Mouse (Mus musculus): ENCODE measurements around the gene Gm42372. TPM values are rescaled to one million over a fixed set of nuclear protein-coding genes. Genes with fewer than 3 reads are reported as not detected.

Gene Gm42372
- total RNA-seq, 2 experiments from 2014 or later, result not detected

- peak; percentile 66 for DNase-seq (ENCODE audit: low spot score)
- intact Hi-C loops (cut with DNase I), result no loop called here
These were observed 16.8 kb downstream of the Gm42372 start for GRCm38 (mm10) chr7:16999650-17000049.

GRCm38 (mm10) chr7:17002375-17003195, 19.7 kb downstream of the Gm42372 start:
- DNase-seq (ENCODE audit: low spot score), result no peak
- intact Hi-C loops (cut with DNase I), result loop anchor here (1.0 to 2.0 kb wide), 4 partner anchors 48 to 70 kb away; no protein-coding TSS in a partner anchor

- no peak for DNase-seq (ENCODE audit: low spot score)
- intact Hi-C loops (cut with DNase I), result loop anchor here (2.0 kb wide), 1 partner anchor 47 kb away; no protein-coding TSS in a partner anchor
These were observed 20.5 kb downstream of the Gm42372 start for GRCm38 (mm10) chr7:17003230-17003960.

GRCm38 (mm10) chr7:17004716-17005115, 21.8 kb downstream of the Gm42372 start:
- DNase-seq (ENCODE audit: low spot score), result no peak
- intact Hi-C loops (cut with DNase I), result no loop called here

GRCm38 (mm10) chr7:17007300-17007699, 24.4 kb downstream of the Gm42372 start:
- intact Hi-C loops (cut with DNase I), result no loop called here
- no peak for DNase-seq (ENCODE audit: low spot score)

GRCm38 (mm10) chr7:17009326-17010009, 26.6 kb downstream of the Gm42372 start:
- intact Hi-C loops (cut with DNase I), result no loop called here
- DNase-seq (ENCODE audit: low spot score), result no peak

GRCm38 (mm10) chr7:17010010-17010347, 27.1 kb downstream of the Gm42372 start:
- intact Hi-C loops (cut with DNase I), result no loop called here
- no peak for DNase-seq (ENCODE audit: low spot score)

- intact Hi-C loops (cut with DNase I), result no loop called here
- no peak for DNase-seq (ENCODE audit: low spot score)
These were observed 29.2 kb downstream of the Gm42372 start for GRCm38 (mm10) chr7:17011909-17012590.

- no peak for DNase-seq (ENCODE audit: low spot score)
- intact Hi-C loops (cut with DNase I), result no loop called here
These were observed 32.5 kb downstream of the Gm42372 start for GRCm38 (mm10) chr7:17015381-17015780.

GRCm38 (mm10) chr7:17017036-17017435, 34.1 kb downstream of the Gm42372 start:
- peak; percentile 83 for DNase-seq (ENCODE audit: low spot score)
- intact Hi-C loops (cut with DNase I), result no loop called here

GRCm38 (mm10) chr7:17017921-17018320, 35.0 kb downstream of the Gm42372 start:
- no peak for DNase-seq (ENCODE audit: low spot score)
- intact Hi-C loops (cut with DNase I), result no loop called here

GRCm38 (mm10) chr7:17019426-17020166, 36.7 kb downstream of the Gm42372 start:
- DNase-seq (ENCODE audit: low spot score), result no peak

GRCm38 (mm10) chr7:17022176-17022575, 39.3 kb downstream of the Gm42372 start:
- no peak for DNase-seq (ENCODE audit: low spot score)
- intact Hi-C loops (cut with DNase I), result no loop called here

More at GRCm38 (mm10) chr7:17019426-17020166, 36.7 kb downstream of the Gm42372 start:
- intact Hi-C loops (cut with DNase I), result no loop called here

- intact Hi-C loops (cut with DNase I), result no loop called here
- DNase-seq (ENCODE audit: low spot score), result no peak
These were observed 40.8 kb downstream of the Gm42372 start for GRCm38 (mm10) chr7:17023701-17024100.

GRCm38 (mm10) chr7:17024141-17024540, 41.3 kb downstream of the Gm42372 start:
- no peak for DNase-seq (ENCODE audit: low spot score)

GRCm38 (mm10) chr7:17024814-17025504, 42.1 kb downstream of the Gm42372 start:
- intact Hi-C loops (cut with DNase I), result no loop called here
- DNase-seq (ENCODE audit: low spot score), result no peak

More at GRCm38 (mm10) chr7:17024141-17024540, 41.3 kb downstream of the Gm42372 start:
- intact Hi-C loops (cut with DNase I), result no loop called here

- DNase-seq (ENCODE audit: low spot score), result no peak
- intact Hi-C loops (cut with DNase I), result no loop called here
These were observed 42.6 kb downstream of the Gm42372 start for GRCm38 (mm10) chr7:17025505-17025894.

GRCm38 (mm10) chr7:17025896-17026622, 43.2 kb downstream of the Gm42372 start:
- DNase-seq (ENCODE audit: low spot score), result no peak
- intact Hi-C loops (cut with DNase I), result loop anchor here (2.0 kb wide), 1 partner anchor 35 kb away; no protein-coding TSS in a partner anchor

Measured in heart, postnatal 25 days (tissue).